In the genomic region with DNA sequence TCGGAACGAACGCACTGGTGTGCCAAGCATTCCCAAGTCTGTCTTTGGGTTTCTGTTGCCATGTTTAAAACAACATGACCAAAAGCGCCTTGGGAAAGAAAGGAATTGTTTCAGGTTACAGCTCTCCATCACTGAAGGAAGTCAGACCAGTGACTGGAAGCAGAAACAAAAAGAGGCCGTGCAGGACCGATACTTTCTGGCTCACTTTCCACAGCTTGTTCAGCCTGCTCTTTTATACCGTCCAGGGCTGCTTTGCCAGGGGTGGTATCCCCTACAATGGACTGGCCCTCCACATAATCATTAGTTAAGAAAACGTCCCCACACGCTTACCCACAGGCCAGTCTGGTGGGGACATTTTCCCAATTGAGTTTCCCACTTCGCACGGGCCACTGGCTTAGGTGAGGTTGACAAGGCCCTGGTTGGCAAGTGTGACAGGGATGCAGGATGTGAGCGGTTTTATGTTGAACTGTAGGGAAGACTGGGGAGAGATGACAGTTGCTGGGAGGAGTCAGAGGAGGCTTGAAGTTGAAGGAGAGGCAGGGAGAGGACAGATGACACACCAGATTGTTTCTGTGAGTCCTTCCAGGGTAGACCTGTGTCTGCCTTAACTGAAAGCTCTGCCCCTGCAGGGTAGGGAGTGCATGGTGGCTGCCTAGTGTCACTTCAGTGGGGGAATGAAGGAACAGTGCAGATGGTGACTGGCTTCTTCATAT, we compare ENCODE assay signal across 8 mouse cellular contexts. TPM values are rescaled to one million over a fixed set of nuclear protein-coding genes. Genes with fewer than 3 reads are reported as not detected.
A peak's percentile ranks its signal among the peaks of the same experiment; 100 is the strongest.
DNase-seq lines count a peak whose midpoint lies in the region; ATAC-seq and TF ChIP-seq lines count a peak whose summit lies in the region.

No protein-coding gene starts in this region.

- H3K79me2 ChIP-seq in myocyte (ENCODE audit: control insufficient read depth, insufficient read depth) = peaks cover 73% of the 10 kb centered on the region

- H3K27me3 ChIP-seq in myocyte (ENCODE audit: control insufficient read depth, insufficient read depth, insufficient read length) = no peaks in the 10 kb centered on the region

- peak overlapping the region; percentile 92 for H3ac ChIP-seq in myocyte (ENCODE audit: control insufficient read depth, insufficient read length)

- H3K4me3 ChIP-seq in myocyte = peak overlapping the region; percentile 98

- TF ChIP-seq POLR2A in myocyte (IDR thresholded peaks at IDR 0.05; ENCODE audit: insufficient read length, low read depth) = peak; percentile 37

- H3K4me2 ChIP-seq in myocyte (ENCODE audit: low read depth) = peak overlapping the region; percentile 98

- peak; percentile 45 for DNase-seq in cerebellum, adult 9-10 months
- no peak for DNase-seq in cerebellum, adult 11 months
- DNase-seq in thymus, postnatal 0 days (ENCODE audit: low spot score) = peak; percentile 35
- DNase-seq in thymus, postnatal 36 days = no peak
- DNase-seq in spleen, postnatal 36 days (ENCODE audit: low spot score in 2 of 2) = no peak
- no peak for DNase-seq in frontal cortex, postnatal 36 days (ENCODE audit: low spot score in 2 of 2)

- ATAC-seq in inflammation-experienced regulatory T-cells, adult 6 months = peak; percentile 12

- H3K36me3 ChIP-seq in myocyte (ENCODE audit: control insufficient read depth, insufficient read depth) = peaks cover 35% of the 10 kb centered on the region

TF ChIP-seq in myocyte, 11 proteins besides CTCF, POLR2A, EP300 and RAD21:
- TF ChIP-seq CEBPB (IDR thresholded peaks at IDR 0.05; ENCODE audit: insufficient read depth, poor library complexity, severe bottlenecking) (no peak), MYOG (IDR thresholded peaks at IDR 0.05; ENCODE audit: control insufficient read depth in 1 of 3, insufficient read depth in 1 of 3, insufficient read length in 2 of 3, low read depth in 2 of 3) (no peak)

RNA-seq across cellular contexts. Expression of a gene that starts 1.5 kb away (rescaled TPM):
- polyA plus RNA-seq in thymus, postnatal 0 days (2015; fragmentation: Nextera tagmentation; extraction: Ambion mirVana) = 125 and 138 TPM in 2 replicates
- 10 to 100 TPM; 27.2 to 30.9 (median 30.8) TPM for polyA plus RNA-seq in inflammation-experienced regulatory T-cells, adult 6 months (2017; shearing (Covaris generic))
- 208 TPM for polyA plus RNA-seq in myocyte (2012; fragmentation: generic; extraction: Trizol)

RNA-seq across cellular contexts. Expression of a gene that starts 14.1 kb away (rescaled TPM):
- polyA plus RNA-seq in thymus, postnatal 0 days (2015; fragmentation: Nextera tagmentation; extraction: Ambion mirVana) = 0.26 and 0.36 TPM in 2 replicates
- under 1 TPM in 2 of 3 experiments, not detected in 1; 0.10 to 0.28 TPM for polyA plus RNA-seq in inflammation-experienced regulatory T-cells, adult 6 months (2017; shearing (Covaris generic))
- 0.05 TPM for polyA plus RNA-seq in myocyte (2012; fragmentation: generic; extraction: Trizol)

RNA-seq across cellular contexts. Expression of a gene that starts 20.6 kb away (rescaled TPM):
- 179 and 197 TPM in 2 replicates for polyA plus RNA-seq in thymus, postnatal 0 days (2015; fragmentation: Nextera tagmentation; extraction: Ambion mirVana)
- 10 to 100 TPM; 37.7 to 67.4 (median 40.0) TPM for polyA plus RNA-seq in inflammation-experienced regulatory T-cells, adult 6 months (2017; shearing (Covaris generic))
- 52.3 TPM for polyA plus RNA-seq in myocyte (2012; fragmentation: generic; extraction: Trizol)

RNA-seq across cellular contexts. Expression of a gene that starts 25.5 kb away (rescaled TPM):
- 18.2 and 22.5 TPM in 2 replicates for polyA plus RNA-seq in thymus, postnatal 0 days (2015; fragmentation: Nextera tagmentation; extraction: Ambion mirVana)
- polyA plus RNA-seq in inflammation-experienced regulatory T-cells, adult 6 months (2017; shearing (Covaris generic)) = 1 to 10 TPM in 2 of 3 experiments, under 1 TPM in 1; 0.54 to 2.6 (median 1.4) TPM
- polyA plus RNA-seq in myocyte (2012; fragmentation: generic; extraction: Trizol) = 0.14 TPM

RNA-seq across cellular contexts. Expression of a gene that starts 29.8 kb away (rescaled TPM):
- polyA plus RNA-seq in thymus, postnatal 0 days (2015; fragmentation: Nextera tagmentation; extraction: Ambion mirVana) = 0.09 and 0.27 TPM in 2 replicates
- polyA plus RNA-seq in inflammation-experienced regulatory T-cells, adult 6 months (2017; shearing (Covaris generic)) = not detected
- polyA plus RNA-seq in myocyte (2012; fragmentation: generic; extraction: Trizol) = 1.3 TPM

Comparison
In these comparisons a context has a peak if more than half of its experiments do, and no peak if none do; other contexts are left out.
1. DNase-seq: peak in cerebellum, adult 9-10 months (single experiment) and thymus, postnatal 0 days (single experiment); none in cerebellum, adult 11 months (single experiment), thymus, postnatal 36 days (0 of 2), spleen, postnatal 36 days (0 of 2) and frontal cortex, postnatal 36 days (0 of 2).